Mouse (Mus musculus): ENCODE measurements around the gene Atp5d. TPM values are rescaled to one million over a fixed set of nuclear protein-coding genes. Genes with fewer than 3 reads are reported as not detected.

Atp5d gene
- 329 and 334 TPM in 2 replicates for polyA plus RNA-seq (2012; rRNA removed)

GRCm38 (mm10) chr10:80138553-80139438 is at the start of gene Atp5d:
Gene Atp5d (plus strand): TSS chr10:80138632.

GRCm38 (mm10) chr10:80105460-80105859 is 33.0 kb upstream of the Atp5d start, which contains the start of gene Sbno2:
Gene Sbno2 (minus strand): TSS chr10:80105571.

GRCm38 (mm10) chr10:80115290-80115943 is 23.0 kb upstream of the Atp5d start, which contains the start of gene Stk11:
Gene Stk11 (plus strand): TSS chr10:80115803.

GRCm38 (mm10) chr10:80140666-80141035 is 2.2 kb downstream of the Atp5d start, which contains the start of gene Cbarp:
Gene Cbarp (minus strand): TSS chr10:80140835.

GRCm38 (mm10) chr10:80147719-80148601 is 9.5 kb downstream of the Atp5d start, which contains the start of gene Midn:
Gene Midn (plus strand): TSS chr10:80148272.

GRCm38 (mm10) chr10:80165392-80166128 is 27.1 kb downstream of the Atp5d start, which contains the start of gene Cirbp:
Gene Cirbp (plus strand): TSS chr10:80165985.

GRCm38 (mm10) chr10:80172527-80173292 is 34.3 kb downstream of the Atp5d start, which contains the start of gene 1600002K03Rik:
Gene 1600002K03Rik (plus strand): TSS chr10:80172944.

GRCm38 (mm10) chr10:80179068-80180051 is 40.9 kb downstream of the Atp5d start, which contains the start of gene Efna2:
Gene Efna2 (plus strand): TSS chr10:80179482.

Other genes with a start within 250 kb of the Atp5d start
- gene Cfd, start 247.8 kb upstream of the Atp5d start, polyA plus RNA-seq (2012; rRNA removed): 0.09 and 0.50 TPM in 2 replicates
- 47.8 and 59.6 TPM in 2 replicates for gene Med16, start 229.7 kb upstream of the Atp5d start, polyA plus RNA-seq (2012; rRNA removed)
- gene Gm26602, start 227.8 kb upstream of the Atp5d start, polyA plus RNA-seq (2012; rRNA removed): not detected in 2 replicates
- gene Kiss1r, start 221.7 kb upstream of the Atp5d start, polyA plus RNA-seq (2012; rRNA removed): 1.2 and 1.3 TPM in 2 replicates
- 110 and 123 TPM in 2 replicates for gene R3hdm4, start 217.4 kb upstream of the Atp5d start, polyA plus RNA-seq (2012; rRNA removed)
- 11.1 and 12.1 TPM in 2 replicates for gene Arid3a, start 211.6 kb upstream of the Atp5d start, polyA plus RNA-seq (2012; rRNA removed)
- 40.0 and 55.7 TPM in 2 replicates for gene Wdr18, start 178.5 kb upstream of the Atp5d start, polyA plus RNA-seq (2012; rRNA removed)
- 0.28 and 0.39 TPM in 2 replicates for gene Grin3b, start 167.9 kb upstream of the Atp5d start, polyA plus RNA-seq (2012; rRNA removed)
- gene Tmem259, start 154.3 kb upstream of the Atp5d start, polyA plus RNA-seq (2012; rRNA removed): 120 and 158 TPM in 2 replicates
- 66.5 and 128 TPM in 2 replicates for gene Cnn2, start 150.0 kb upstream of the Atp5d start, polyA plus RNA-seq (2012; rRNA removed)
- gene Abca7, start 142.1 kb upstream of the Atp5d start, polyA plus RNA-seq (2012; rRNA removed): 7.7 and 7.9 TPM in 2 replicates
- 12.5 and 14.7 TPM in 2 replicates for gene Arhgap45, start 122.0 kb upstream of the Atp5d start, polyA plus RNA-seq (2012; rRNA removed)
- 194 and 280 TPM in 2 replicates for gene Polr2e, start 98.8 kb upstream of the Atp5d start, polyA plus RNA-seq (2012; rRNA removed)
- gene Gpx4, start 91.5 kb upstream of the Atp5d start, polyA plus RNA-seq (2012; rRNA removed): 416 and 440 TPM in 2 replicates
- 16.6 and 19.3 TPM in 2 replicates for gene Sbno2, start 33.1 kb upstream of the Atp5d start, polyA plus RNA-seq (2012; rRNA removed)
- 119 and 142 TPM in 2 replicates for gene Stk11, start 22.8 kb upstream of the Atp5d start, polyA plus RNA-seq (2012; rRNA removed)
- gene Cbarp, start 2.2 kb downstream of the Atp5d start, polyA plus RNA-seq (2012; rRNA removed): 33.8 and 39.4 TPM in 2 replicates
- 171 and 228 TPM in 2 replicates for gene Midn, start 9.6 kb downstream of the Atp5d start, polyA plus RNA-seq (2012; rRNA removed)
- 260 and 305 TPM in 2 replicates for gene Cirbp, start 27.4 kb downstream of the Atp5d start, polyA plus RNA-seq (2012; rRNA removed)
- 15.7 and 18.1 TPM in 2 replicates for gene 1600002K03Rik, start 34.3 kb downstream of the Atp5d start, polyA plus RNA-seq (2012; rRNA removed)
- gene Efna2, start 40.9 kb downstream of the Atp5d start, polyA plus RNA-seq (2012; rRNA removed): 47.6 and 65.6 TPM in 2 replicates
- gene Mum1, start 87.8 kb downstream of the Atp5d start, polyA plus RNA-seq (2012; rRNA removed): 115 and 164 TPM in 2 replicates
- 188 and 220 TPM in 2 replicates for gene Ndufs7, start 110.5 kb downstream of the Atp5d start, polyA plus RNA-seq (2012; rRNA removed)
- gene Gamt, start 122.4 kb downstream of the Atp5d start, polyA plus RNA-seq (2012; rRNA removed): 11.8 and 25.1 TPM in 2 replicates
- 156 and 213 TPM in 2 replicates for gene Dazap1, start 122.9 kb downstream of the Atp5d start, polyA plus RNA-seq (2012; rRNA removed)
- 3,440 and 4,629 TPM in 2 replicates for gene Rps15, start 153.8 kb downstream of the Atp5d start, polyA plus RNA-seq (2012; rRNA removed)
- 48.8 and 63.3 TPM in 2 replicates for gene Apc2, start 157.3 kb downstream of the Atp5d start, polyA plus RNA-seq (2012; rRNA removed)
- gene 2310011J03Rik, start 181.9 kb downstream of the Atp5d start, polyA plus RNA-seq (2012; rRNA removed): 30.4 and 34.3 TPM in 2 replicates
- gene Pcsk4, start 190.9 kb downstream of the Atp5d start, polyA plus RNA-seq (2012; rRNA removed): 3.1 and 4.9 TPM in 2 replicates
- gene Reep6, start 191.3 kb downstream of the Atp5d start, polyA plus RNA-seq (2012; rRNA removed): 2.0 and 3.5 TPM in 2 replicates
- gene Adamtsl5, start 209.8 kb downstream of the Atp5d start, polyA plus RNA-seq (2012; rRNA removed): 0.52 and 0.75 TPM in 2 replicates
- 0.26 and 0.29 TPM in 2 replicates for gene Plk5, start 217.8 kb downstream of the Atp5d start, polyA plus RNA-seq (2012; rRNA removed)
- gene Mex3d, start 249.0 kb downstream of the Atp5d start, polyA plus RNA-seq (2012; rRNA removed): 57.7 and 74.4 TPM in 2 replicates